Mouse (Mus musculus) induced T-regulatory cell, adult 2 months (primary cell): Measurements from ENCODE around the gene Zfp994.
"Not testable (repeated sequence)": the region's sequence is repeated elsewhere in the genome, so short reads cannot be mapped to it uniquely, and the experiment has no call there.

Source experiments
- DNase-seq: peaks from one replicate; pipeline ENCODE4 v3.0.0-alpha.2; 2012; ENCODE audit warnings: low read depth

Zfp994 gene

GRCm38 (mm10) chr17:22225422-22226012 lies at the start of gene Zfp994:
Zfp994 (minus strand) TSS chr17:22225616.
- peak; percentile 97 for DNase-seq

- DNase-seq = not testable (repeated sequence)
These were observed 5.3 kb upstream of the Zfp994 start for GRCm38 (mm10) chr17:22230701-22231100.

- DNase-seq = peak; percentile 21
These were observed 401 bp downstream of the Zfp994 start for GRCm38 (mm10) chr17:22225015-22225414.

- peak; percentile 38 for DNase-seq
These were observed 59.6 kb downstream of the Zfp994 start, which contains the start of gene Zfp947 for GRCm38 (mm10) chr17:22165722-22166294. Zfp947 (minus strand) TSS chr17:22166190.

GRCm38 (mm10) chr17:22165304-22165703 lies 60.1 kb downstream of the Zfp994 start:
- not testable (repeated sequence) for DNase-seq

- not testable (repeated sequence) for DNase-seq
These were observed 71.5 kb downstream of the Zfp994 start for GRCm38 (mm10) chr17:22153951-22154350.
